Mouse (Mus musculus) limb, embryonic 13.5 days (tissue): ENCODE results near the gene Itch. TPM values are rescaled to one million over a fixed set of nuclear protein-coding genes. Genes with fewer than 3 reads are reported as not detected.
A peak's percentile ranks its signal among the peaks of the same experiment; 100 is the strongest.

ENCODE experiments used
- ATAC-seq: fragments of 200-750 bp; cut with Nextera tagmentation; 2 replicates; pipeline ENCODE4 v1.8.0; 2017; ENCODE audit warnings: low read depth, moderate number of reproducible peaks, moderate TSS enrichment; ENCODE audit not compliant: low FRiP score
- H3K27ac ChIP-seq: fragments of 300-500 bp; sonication (generic); 2 replicates; pipeline ENCODE4 v1.5.1; 2015; ENCODE audit warnings: inconsistent platforms, mild to moderate bottlenecking, moderate library complexity
- H3K27me3 ChIP-seq: fragments of 300-500 bp; sonication (generic); 2 replicates; pipeline ENCODE4 v1.6.1; 2015; ENCODE audit warnings: mild to moderate bottlenecking, inconsistent platforms
- H3K36me3 ChIP-seq: fragments of 300-500 bp; sonication (generic); 2 replicates; pipeline ENCODE4 v1.6.1; 2015; ENCODE audit warnings: inconsistent platforms, mild to moderate bottlenecking, moderate library complexity
- H3K4me1 ChIP-seq: fragments of 300-500 bp; sonication (generic); 2 replicates; pipeline ENCODE4 v1.6.1; 2015; ENCODE audit warnings: inconsistent platforms
- H3K4me2 ChIP-seq: fragments of 300-500 bp; sonication (generic); replicated peaks from 2 replicates; pipeline ENCODE4 v1.6.1; 2015; ENCODE audit warnings: inconsistent platforms, mild to moderate bottlenecking, moderate library complexity
- H3K4me3 ChIP-seq: fragments of 300-500 bp; sonication (generic); 2 replicates; pipeline ENCODE4 v1.5.1; 2015; ENCODE audit warnings: moderate library complexity, mild to moderate bottlenecking, inconsistent platforms
- H3K9ac ChIP-seq: fragments of 300-500 bp; sonication (generic); 2 replicates; pipeline ENCODE4 v1.6.1; 2015; ENCODE audit warnings: mild to moderate bottlenecking, inconsistent platforms
- H3K9me3 ChIP-seq: fragments of 300-500 bp; sonication (generic); 2 replicates; pipeline ENCODE4 v1.6.1; 2016; ENCODE audit warnings: inconsistent platforms
- WGBS: fragments of 180-500 bp; shearing (Covaris S2); methylation state at CpG from one replicate; pipeline ENCODE4 v1.1.7; 2015; 5-methylcytosine and 5-hydroxymethylcytosine counted together
- polyA plus RNA-seq: library from polyadenylated mRNA; unstranded; fragments of >200 nt; fragmentation: Nextera tagmentation; extraction: Ambion mirVana; gene quantifications from 2 replicates; pipeline ENCODE4 v1.2.1, GENCODE M21; 2015

The Itch gene
- polyA plus RNA-seq = 68.3 and 71.2 TPM in 2 replicates

DNA sequence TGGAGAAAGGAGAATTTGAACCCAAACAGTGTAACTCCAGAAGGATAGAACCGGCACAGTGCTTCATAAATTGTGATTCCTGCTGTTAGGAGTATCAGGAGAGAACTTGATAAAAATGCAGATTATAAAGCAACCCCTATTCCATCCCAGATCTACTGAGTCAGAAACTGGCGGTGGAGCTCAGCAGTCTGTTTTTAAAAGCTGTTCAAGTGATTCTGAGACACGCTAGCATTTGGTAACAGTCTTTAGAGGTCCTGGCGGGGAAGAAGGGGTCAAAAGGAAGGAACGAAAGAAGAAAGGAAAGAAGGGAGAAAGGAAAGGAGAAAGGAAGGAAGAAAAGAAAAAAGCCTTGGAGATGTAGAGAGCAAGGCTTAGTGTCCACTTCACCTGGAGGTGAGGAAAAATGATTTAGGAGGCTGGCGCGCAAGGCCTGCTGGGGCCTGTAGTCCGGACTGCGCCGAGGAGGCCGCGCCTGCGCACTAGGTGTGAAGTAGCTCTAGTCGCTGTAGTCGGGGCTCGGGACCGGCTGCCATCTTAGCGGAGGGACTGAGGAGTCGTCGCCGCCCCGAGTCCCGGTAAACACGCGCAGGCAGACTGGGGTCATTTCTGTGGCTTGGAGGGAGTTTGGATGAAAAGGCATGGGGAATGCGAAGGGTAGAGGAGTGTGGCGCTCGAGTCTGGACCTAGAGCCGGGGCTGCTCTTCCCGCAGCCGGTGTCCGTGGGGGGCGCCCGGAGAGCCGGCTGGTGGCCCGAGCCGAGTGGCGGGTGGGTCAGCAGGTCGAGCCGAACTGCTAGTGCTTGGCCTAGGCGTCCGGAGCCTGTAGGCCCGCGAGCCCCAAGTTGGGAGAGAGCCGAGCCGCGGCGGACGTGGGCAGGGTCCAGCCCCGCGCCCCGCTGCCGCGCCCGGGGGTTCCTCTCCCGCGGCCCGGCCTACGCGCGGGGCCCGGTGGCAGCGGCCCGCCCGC is at the start of gene Itch:
Gene Itch, plus strand, starts transcription at position 499 of the 966 bp plus-strand sequence.
- 3% methylated on average over 52 of the region's 65 CpGs for WGBS
- H3K9me3 ChIP-seq = no peaks in the 10 kb centered on the region
- peak within 1 kb of the TSS; percentile 90 for H3K27ac ChIP-seq
- H3K4me3 ChIP-seq = peak within 1 kb of the TSS; percentile 92
- peaks cover 4% of the 10 kb centered on the region for H3K36me3 ChIP-seq
- H3K27me3 ChIP-seq = no peaks in the 10 kb centered on the region
- peak within 1 kb of the TSS; percentile 80 for H3K4me2 ChIP-seq
- H3K9ac ChIP-seq = peak within 1 kb of the TSS; percentile 97
- H3K4me1 ChIP-seq = peaks cover 24% of the 10 kb centered on the region
- ATAC-seq = peak; percentile 98

GRCm38 (mm10) chr2:155084546-155084945 is 48.8 kb upstream of the Itch start:
- ATAC-seq = no peak
- H3K4me2 ChIP-seq = no peak overlapping the region
- H3K9me3 ChIP-seq = no peaks in the 10 kb centered on the region
- no peak overlapping the region for H3K4me3 ChIP-seq
- 86% methylated on average over 5 of the region's 5 CpGs for WGBS
- H3K27ac ChIP-seq = no peak overlapping the region
- H3K36me3 ChIP-seq = no peaks in the 10 kb centered on the region
- no peaks in the 10 kb centered on the region for H3K27me3 ChIP-seq
- H3K9ac ChIP-seq = no peak overlapping the region
- H3K4me1 ChIP-seq = no peaks in the 10 kb centered on the region

GRCm38 (mm10) chr2:155086328-155086727 is 47.0 kb upstream of the Itch start:
- no peak for ATAC-seq
- Histone ChIP-seq H3K27ac (no peak overlapping the region), H3K4me2 (no peak overlapping the region), H3K4me3 (no peak overlapping the region), H3K4me1 (no peaks in the 10 kb centered on the region), H3K9me3 (no peaks in the 10 kb centered on the region), H3K36me3 (no peaks in the 10 kb centered on the region), H3K27me3 (no peaks in the 10 kb centered on the region), H3K9ac (no peak overlapping the region)
- 85% methylated on average over 5 of the region's 5 CpGs for WGBS

DNA sequence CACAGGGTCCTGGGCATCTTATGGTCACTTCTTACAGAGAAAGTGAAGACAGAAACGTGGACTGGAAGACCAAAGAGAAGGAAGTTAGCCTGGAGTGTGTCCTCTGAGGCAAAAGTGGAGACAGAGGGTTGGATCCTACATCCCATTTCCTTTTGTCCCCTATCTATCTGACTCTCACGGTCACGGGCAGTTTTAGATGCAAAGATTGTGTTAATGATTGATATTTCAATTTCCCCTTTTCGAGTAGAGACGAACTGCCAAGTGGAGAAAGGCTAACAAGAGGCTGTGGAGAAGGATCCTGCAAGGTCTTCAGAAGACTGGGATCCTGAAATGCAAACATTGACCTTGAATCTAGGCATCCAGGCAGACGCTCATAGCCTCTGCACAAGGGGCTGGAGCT is 45.0 kb upstream of the Itch start:
- ATAC-seq = no peak
- no peaks in the 10 kb centered on the region for H3K4me1 ChIP-seq
- no peak overlapping the region for H3K4me3 ChIP-seq
- H3K36me3 ChIP-seq = no peaks in the 10 kb centered on the region
- no peaks in the 10 kb centered on the region for H3K27me3 ChIP-seq
- no peak overlapping the region for H3K9ac ChIP-seq
- no peak overlapping the region for H3K27ac ChIP-seq
- H3K4me2 ChIP-seq = no peak overlapping the region
- H3K9me3 ChIP-seq = no peaks in the 10 kb centered on the region
- WGBS = 83% methylated on average over 6 of the region's 6 CpGs

DNA sequence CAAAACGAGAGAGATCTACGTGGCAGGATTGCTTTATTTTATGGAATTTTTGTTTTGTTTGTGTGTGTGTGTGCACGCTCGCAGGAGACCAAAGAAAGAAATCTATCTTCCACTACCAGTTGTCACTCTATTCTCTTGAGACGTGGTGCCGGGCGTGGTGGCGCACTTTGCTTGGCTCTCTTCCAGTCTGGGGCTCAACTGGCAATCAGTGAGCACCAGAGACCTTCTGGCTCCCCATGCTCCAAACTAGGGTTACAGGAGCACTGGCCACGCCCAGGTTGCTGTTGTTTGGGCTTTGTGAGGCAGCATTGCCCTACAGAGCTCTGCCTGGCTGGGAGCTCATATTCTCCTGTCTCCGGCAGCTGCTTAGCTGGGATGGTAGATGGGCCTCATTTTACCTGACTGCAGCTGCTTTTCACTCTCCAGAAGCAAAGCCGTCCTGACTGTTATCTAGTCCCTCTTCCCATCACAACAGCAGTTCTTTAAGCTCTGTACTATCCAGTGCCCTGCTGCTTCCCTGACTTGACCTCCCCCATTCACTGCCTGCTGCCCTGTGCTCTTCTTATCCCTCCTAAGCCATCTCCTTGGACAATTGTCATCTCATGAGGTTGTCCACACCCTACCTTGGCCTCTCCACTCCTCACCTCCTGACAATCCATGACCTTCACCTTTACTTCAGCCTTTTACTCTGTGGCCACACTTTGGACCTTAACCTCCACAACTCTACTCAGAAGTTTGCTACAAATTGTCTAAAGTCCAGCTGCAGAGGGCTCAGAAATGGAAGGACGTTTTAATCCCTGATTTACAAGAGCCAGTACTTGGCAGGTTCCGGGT is 42.2 kb upstream of the Itch start:
- Histone ChIP-seq H3K36me3 (no peaks in the 10 kb centered on the region), H3K9ac (no peak overlapping the region)
- no peak for ATAC-seq

DNA sequence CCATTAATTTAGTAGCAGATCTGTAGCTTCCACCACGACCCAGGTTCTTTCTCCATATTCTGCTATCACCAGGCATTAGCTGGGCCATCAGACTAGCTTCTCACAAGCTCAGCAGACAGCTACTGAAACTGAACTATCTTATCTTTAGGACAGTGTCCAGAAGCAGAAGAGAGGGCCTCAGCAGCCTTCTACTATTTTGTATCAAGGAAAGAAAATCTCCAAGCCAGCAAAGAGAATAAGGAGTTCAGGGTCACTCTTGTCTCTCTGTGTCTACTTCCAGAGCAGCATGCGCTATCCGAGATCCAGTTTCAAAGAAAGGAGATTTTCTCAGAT is 41.6 kb upstream of the Itch start:
- Histone ChIP-seq H3K27ac (no peak overlapping the region), H3K4me1 (no peaks in the 10 kb centered on the region), H3K27me3 (no peaks in the 10 kb centered on the region), H3K36me3 (no peaks in the 10 kb centered on the region), H3K9me3 (no peaks in the 10 kb centered on the region), H3K4me3 (no peak overlapping the region), H3K9ac (no peak overlapping the region), H3K4me2 (no peak overlapping the region)
- 83% methylated on average over 3 of the region's 3 CpGs for WGBS
- no peak for ATAC-seq

More for the DNA sequence above, 42.2 kb upstream of the Itch start:
- Histone ChIP-seq H3K4me2 (no peak overlapping the region), H3K27me3 (no peaks in the 10 kb centered on the region), H3K9me3 (no peaks in the 10 kb centered on the region), H3K4me3 (no peak overlapping the region), H3K27ac (no peak overlapping the region), H3K4me1 (no peaks in the 10 kb centered on the region)
- WGBS = 64% methylated on average over 13 of the region's 13 CpGs

GRCm38 (mm10) chr2:155093418-155093817 is 39.9 kb upstream of the Itch start:
- H3K4me1 ChIP-seq = no peaks in the 10 kb centered on the region
- H3K4me2 ChIP-seq = no peak overlapping the region
- no peak overlapping the region for H3K27ac ChIP-seq
- no peaks in the 10 kb centered on the region for H3K27me3 ChIP-seq
- ATAC-seq = no peak
- no peak overlapping the region for H3K4me3 ChIP-seq
- H3K9me3 ChIP-seq = no peaks in the 10 kb centered on the region
- WGBS = 37% methylated on average over 4 of the region's 4 CpGs
- no peaks in the 10 kb centered on the region for H3K36me3 ChIP-seq
- H3K9ac ChIP-seq = no peak overlapping the region

- ATAC-seq = no peak
- H3K4me2 ChIP-seq = no peak overlapping the region
- H3K36me3 ChIP-seq = no peaks in the 10 kb centered on the region
- no peaks in the 10 kb centered on the region for H3K4me1 ChIP-seq
- no peak overlapping the region for H3K4me3 ChIP-seq
- WGBS = 89% methylated on average over 9 of the region's 9 CpGs
- H3K27me3 ChIP-seq = no peaks in the 10 kb centered on the region
- no peak overlapping the region for H3K9ac ChIP-seq
- no peaks in the 10 kb centered on the region for H3K9me3 ChIP-seq
- H3K27ac ChIP-seq = no peak overlapping the region
Observed at GRCm38 (mm10) chr2:155098720-155099380, 34.5 kb upstream of the Itch start.

DNA sequence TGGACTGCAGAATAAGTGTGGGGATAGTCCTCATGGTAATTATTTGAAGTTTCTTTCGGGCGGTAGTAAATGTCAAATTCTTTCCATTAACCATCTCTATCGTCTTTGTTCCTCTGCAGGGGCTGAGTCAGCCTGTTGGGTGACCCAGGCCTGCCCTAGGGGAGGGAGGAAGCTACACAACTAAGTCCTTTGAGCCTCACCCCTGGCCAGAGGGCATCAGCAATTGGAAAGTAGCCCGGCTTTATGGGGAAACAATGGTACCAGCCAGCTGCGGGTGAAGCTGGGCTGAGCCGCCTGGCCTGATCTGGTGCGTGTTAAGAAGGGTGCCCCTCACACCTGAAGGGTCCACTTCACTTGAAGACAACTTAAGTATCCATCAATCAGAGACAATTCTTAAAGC is 33.9 kb upstream of the Itch start:
- Histone ChIP-seq H3K9me3 (no peaks in the 10 kb centered on the region), H3K4me2 (no peak overlapping the region), H3K27ac (no peak overlapping the region), H3K4me3 (no peak overlapping the region), H3K36me3 (no peaks in the 10 kb centered on the region), H3K27me3 (no peaks in the 10 kb centered on the region), H3K9ac (no peak overlapping the region), H3K4me1 (no peaks in the 10 kb centered on the region)
- ATAC-seq = no peak
- 69% methylated on average over 7 of the region's 7 CpGs for WGBS

DNA sequence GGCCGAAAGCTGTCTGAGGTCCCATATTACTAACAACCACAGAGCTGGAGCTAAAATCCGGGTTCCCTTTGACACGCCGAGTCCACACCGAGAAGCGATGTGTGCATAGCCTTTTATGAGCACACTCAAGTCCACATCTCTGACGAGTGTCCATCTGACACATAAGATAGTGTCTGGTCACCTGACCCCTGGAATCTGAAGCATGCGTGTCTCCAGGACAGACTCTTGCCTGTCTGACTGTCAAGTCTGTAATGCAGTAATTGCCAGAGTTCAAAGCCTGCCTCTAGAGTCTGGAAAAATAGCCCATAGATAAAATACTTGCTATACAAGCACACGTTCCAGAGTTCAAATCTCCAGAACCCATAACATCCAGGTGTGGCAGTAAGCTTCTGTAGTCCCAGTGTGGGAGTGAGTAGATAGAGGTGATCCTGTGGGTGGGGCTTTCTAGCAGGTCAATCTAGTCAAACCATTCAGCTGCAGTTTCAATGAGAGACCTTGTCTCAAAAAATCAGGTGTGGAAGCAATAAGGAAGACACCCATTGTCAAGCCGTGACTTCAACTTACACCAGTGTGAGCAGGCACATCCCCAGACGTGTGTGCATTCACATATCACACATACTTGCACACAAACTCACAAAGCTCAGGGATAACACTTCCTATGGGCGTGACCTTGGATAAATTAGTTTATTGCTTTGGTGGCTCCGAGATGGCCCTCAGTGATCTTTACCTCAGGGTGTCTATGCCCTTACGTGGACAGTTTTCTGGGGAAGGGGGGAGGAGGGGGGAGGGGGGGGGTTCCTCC is 33.1 kb upstream of the Itch start:
- ATAC-seq = no peak
- H3K36me3 ChIP-seq = no peaks in the 10 kb centered on the region
- no peaks in the 10 kb centered on the region for H3K27me3 ChIP-seq
- no peak overlapping the region for H3K4me2 ChIP-seq
- no peaks in the 10 kb centered on the region for H3K9me3 ChIP-seq
- H3K4me1 ChIP-seq = no peaks in the 10 kb centered on the region
- 79% methylated on average over 14 of the region's 14 CpGs for WGBS
- H3K9ac ChIP-seq = no peak overlapping the region
- no peak overlapping the region for H3K4me3 ChIP-seq
- H3K27ac ChIP-seq = no peak overlapping the region

GRCm38 (mm10) chr2:155100796-155101259 is 32.5 kb upstream of the Itch start:
- no peaks in the 10 kb centered on the region for H3K4me1 ChIP-seq
- ATAC-seq = no peak
- no peaks in the 10 kb centered on the region for H3K27me3 ChIP-seq
- 73% methylated on average over 3 of the region's 3 CpGs for WGBS
- H3K27ac ChIP-seq = no peak overlapping the region
- H3K36me3 ChIP-seq = no peaks in the 10 kb centered on the region
- H3K9me3 ChIP-seq = no peaks in the 10 kb centered on the region
- no peak overlapping the region for H3K4me3 ChIP-seq
- no peak overlapping the region for H3K9ac ChIP-seq
- H3K4me2 ChIP-seq = no peak overlapping the region
